Mouse (Mus musculus): Measurements from ENCODE around the gene Dctn5. TPM values are rescaled to one million over a fixed set of nuclear protein-coding genes. Genes with fewer than 3 reads are reported as not detected.

Dctn5 gene
- total RNA-seq (2017) = 61.3 to 87.9 TPM (median 69.1 TPM) in 3 replicates

DNA sequence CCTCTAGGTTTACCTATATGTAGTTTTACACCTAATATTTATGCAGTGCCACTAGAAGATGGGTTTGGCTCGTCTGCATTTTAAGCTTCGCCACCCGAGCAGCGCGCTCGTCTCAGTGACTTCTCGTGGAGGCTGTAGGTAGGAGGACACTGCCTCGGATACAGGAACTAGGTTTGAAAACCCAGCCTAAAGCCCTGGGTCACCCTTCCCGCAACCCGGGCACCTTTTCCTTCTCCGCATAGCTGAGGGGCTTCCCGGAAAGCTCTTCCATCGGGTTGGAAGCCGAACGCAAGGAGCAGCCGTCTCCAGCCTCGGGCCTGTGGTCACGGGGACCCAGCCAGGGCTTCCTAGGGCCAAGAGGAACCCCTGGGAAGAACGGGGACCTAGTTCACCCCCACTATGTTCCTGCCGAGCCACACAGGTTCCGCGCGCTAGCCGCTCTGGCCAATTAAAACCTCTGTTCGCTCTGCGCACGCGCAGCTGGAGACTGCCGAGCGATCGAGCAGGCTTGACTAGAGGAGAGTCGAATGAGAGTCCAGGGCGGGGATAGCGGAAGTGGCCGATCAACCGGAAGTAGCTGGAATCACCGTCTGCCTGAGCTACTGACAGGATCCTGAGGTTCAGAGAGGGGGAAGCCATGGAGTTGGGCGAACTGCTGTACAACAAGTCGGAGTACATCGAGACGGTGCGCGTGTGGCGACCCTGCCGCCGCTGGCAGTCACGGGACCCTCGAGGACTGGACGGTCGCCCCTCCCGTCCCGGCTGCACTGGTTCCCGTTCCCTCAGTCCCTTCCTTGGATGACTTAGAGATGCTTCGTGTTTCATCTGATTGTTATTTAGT lies at the start of gene Dctn5, which contains the start of gene Palb2:
Dctn5 (plus strand) TSS at position 545 of the 841 bp plus-strand sequence.
Palb2 (minus strand) TSS at position 489 of the 841 bp plus-strand sequence.
- peak; percentile 99 for ATAC-seq (replicated peaks; ENCODE audit: insufficient number of reproducible peaks, low FRiP score, low TSS enrichment, poor library complexity, severe bottlenecking)

GRCm38 (mm10) chr7:122087195-122087982 lies 45.5 kb upstream of the Dctn5 start:
- ATAC-seq (replicated peaks; ENCODE audit: insufficient number of reproducible peaks, low FRiP score, low TSS enrichment, poor library complexity, severe bottlenecking) = no peak

DNA sequence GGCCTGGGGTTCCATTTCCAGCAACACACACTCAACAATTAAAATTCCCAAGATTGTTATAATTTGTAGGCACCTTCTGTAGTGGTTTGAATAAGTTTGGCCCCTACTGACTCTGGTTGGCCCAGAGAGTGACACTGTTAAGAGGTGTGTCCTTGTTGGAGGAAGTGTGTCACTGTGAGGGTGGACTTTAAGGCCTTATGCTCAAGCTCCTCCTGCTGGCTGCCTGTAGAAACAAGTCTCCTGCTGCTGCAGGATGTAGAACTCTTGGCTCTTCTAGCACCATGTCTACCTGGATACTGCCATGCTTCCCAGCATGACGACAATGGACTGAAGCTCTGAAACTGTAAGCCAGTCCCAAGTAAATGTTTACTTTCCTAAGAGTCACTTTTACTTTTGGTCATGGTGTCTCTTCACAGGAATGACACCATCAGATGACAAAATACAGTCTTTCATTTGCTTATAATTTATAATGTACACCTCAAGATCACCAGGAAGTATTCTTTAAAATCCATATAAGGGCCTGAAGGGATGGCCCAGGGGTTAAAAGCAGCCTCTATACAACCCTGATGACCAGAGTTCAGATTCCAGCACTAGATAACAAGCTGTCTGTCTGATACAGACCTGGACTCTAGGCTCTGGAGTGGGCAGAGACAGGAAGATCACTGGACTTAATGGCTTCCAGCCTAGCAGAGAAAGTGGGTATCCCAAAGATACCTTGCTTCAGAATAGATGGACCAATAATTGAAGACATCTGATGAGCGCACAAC lies 38.1 kb upstream of the Dctn5 start:
- ATAC-seq (replicated peaks; ENCODE audit: insufficient number of reproducible peaks, low FRiP score, low TSS enrichment, poor library complexity, severe bottlenecking) = no peak

- ATAC-seq (replicated peaks; ENCODE audit: insufficient number of reproducible peaks, low FRiP score, low TSS enrichment, poor library complexity, severe bottlenecking) = no peak
These were observed 34.8 kb upstream of the Dctn5 start for GRCm38 (mm10) chr7:122098009-122098408.

- peak; percentile 72 for ATAC-seq (replicated peaks; ENCODE audit: insufficient number of reproducible peaks, low FRiP score, low TSS enrichment, poor library complexity, severe bottlenecking)
These were observed 33.6 kb upstream of the Dctn5 start for GRCm38 (mm10) chr7:122099222-122099621.

- peak; percentile 24; the same call in 1 of the 2 replicates for ATAC-seq (replicated peaks; ENCODE audit: insufficient number of reproducible peaks, low FRiP score, low TSS enrichment, poor library complexity, severe bottlenecking)
These were observed 31.7 kb upstream of the Dctn5 start for GRCm38 (mm10) chr7:122101014-122101746.

DNA sequence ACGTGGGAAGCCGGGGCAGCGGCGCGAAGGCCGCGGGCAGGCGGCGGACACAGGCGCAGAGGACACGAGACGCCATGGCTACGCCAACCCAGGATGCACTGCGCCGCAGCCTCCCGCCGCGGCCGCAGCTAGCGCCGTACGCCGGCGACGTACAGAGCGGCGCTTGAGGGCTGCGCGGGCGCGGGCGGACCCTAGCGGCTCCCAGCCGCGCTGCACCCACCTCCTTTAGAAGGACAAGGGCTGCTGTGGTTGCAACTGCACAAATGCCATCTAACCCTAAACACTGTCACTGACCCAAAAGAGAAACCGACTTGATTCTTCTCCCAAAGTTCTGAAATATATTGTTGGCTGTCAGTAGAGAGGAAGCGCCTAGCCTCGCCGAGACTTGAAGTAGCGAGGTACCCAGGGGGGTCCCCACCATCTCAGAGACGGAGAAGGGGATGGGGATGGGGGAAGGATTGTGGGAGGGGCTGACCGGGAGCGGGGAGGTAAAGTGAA lies 31.0 kb upstream of the Dctn5 start, which contains the start of gene Ndufab1:
Ndufab1 (minus strand) TSS at position 140 of the 498 bp plus-strand sequence.
- ATAC-seq (replicated peaks; ENCODE audit: insufficient number of reproducible peaks, low FRiP score, low TSS enrichment, poor library complexity, severe bottlenecking) = peak; percentile 87

- ATAC-seq (replicated peaks; ENCODE audit: insufficient number of reproducible peaks, low FRiP score, low TSS enrichment, poor library complexity, severe bottlenecking) = no peak
These were observed 24.6 kb upstream of the Dctn5 start for GRCm38 (mm10) chr7:122108206-122108605.

DNA sequence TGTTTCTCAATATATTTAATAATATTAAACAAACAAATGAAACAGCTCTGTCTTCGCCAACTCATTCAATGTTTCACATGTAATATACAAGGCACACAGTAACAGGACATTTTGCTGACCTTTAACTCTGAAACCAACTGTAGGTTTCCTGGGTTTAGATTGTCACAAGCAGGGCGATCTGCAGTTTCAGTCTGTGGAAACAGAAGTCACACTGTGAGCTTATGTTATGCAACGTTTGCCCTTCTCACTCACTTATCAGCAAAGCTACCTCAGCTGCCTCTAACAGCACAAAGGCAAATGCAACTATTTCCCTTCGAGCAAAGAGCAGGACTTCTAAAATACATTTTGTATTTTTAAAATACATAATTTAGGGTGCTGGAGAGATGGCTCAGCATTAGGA lies 9.3 kb upstream of the Dctn5 start:
- ATAC-seq (replicated peaks; ENCODE audit: insufficient number of reproducible peaks, low FRiP score, low TSS enrichment, poor library complexity, severe bottlenecking) = no peak

DNA sequence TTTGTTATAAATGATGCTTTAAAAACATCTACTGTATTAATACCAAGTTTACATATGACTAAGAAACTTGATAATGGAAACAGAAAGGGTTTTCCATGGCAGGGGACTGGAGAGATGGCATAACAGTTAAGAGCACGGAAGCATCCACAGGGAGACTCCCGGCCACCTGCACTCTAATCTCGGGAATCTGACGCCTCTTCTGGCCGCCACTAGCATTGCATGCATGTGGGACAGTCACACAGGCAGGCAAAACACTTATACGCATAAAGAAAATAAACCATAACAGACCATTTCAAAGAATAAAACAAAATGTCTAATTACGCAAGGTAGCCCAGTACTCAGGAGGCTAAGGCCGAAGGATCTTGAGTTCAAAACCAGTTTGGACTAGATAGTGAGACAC lies 7.2 kb upstream of the Dctn5 start:
- ATAC-seq (replicated peaks; ENCODE audit: insufficient number of reproducible peaks, low FRiP score, low TSS enrichment, poor library complexity, severe bottlenecking) = no peak

DNA sequence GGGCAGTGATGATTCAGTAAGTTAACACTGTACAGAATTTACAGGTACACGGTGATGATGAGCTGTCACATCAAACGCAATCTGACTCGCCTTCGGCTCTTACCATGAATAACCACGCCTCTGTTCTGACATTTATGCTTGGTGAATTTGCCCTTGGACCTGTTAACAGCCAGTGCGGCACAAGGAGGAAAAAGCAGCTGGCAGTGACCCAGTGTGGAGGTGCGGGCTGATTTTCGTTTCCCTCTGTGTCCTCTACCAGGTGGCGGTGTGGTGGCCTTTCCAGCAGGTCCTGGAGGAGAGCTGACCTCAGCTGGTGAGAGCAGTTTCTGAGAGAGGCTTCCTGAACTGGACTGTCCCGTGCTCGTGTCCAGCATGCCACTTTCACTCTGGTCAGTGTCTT lies 5.9 kb upstream of the Dctn5 start:
- ATAC-seq (replicated peaks; ENCODE audit: insufficient number of reproducible peaks, low FRiP score, low TSS enrichment, poor library complexity, severe bottlenecking) = no peak

GRCm38 (mm10) chr7:122131834-122132233 lies 1.0 kb upstream of the Dctn5 start:
- no peak for ATAC-seq (replicated peaks; ENCODE audit: insufficient number of reproducible peaks, low FRiP score, low TSS enrichment, poor library complexity, severe bottlenecking)

- no peak for ATAC-seq (replicated peaks; ENCODE audit: insufficient number of reproducible peaks, low FRiP score, low TSS enrichment, poor library complexity, severe bottlenecking)
These were observed 441 bp downstream of the Dctn5 start for GRCm38 (mm10) chr7:122133338-122133625.

DNA sequence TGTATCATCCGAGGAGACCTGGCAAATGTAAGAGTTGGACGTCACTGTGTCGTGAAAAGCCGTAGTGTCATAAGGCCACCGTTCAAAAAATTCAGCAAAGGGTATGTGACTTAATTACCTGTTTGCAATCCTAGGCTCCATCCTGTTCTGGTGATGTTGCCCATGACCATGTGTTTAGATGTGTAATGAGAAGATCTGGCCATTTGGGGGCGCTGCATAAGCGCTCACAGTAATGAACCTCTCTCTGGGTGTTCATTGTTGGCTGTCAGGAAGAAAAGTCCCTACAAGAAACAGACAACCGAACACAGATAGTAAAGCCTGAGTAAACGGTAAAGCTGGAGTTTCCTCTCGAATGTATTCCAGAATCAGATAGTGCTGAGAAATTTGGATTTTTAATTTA lies 2.2 kb downstream of the Dctn5 start:
- ATAC-seq (replicated peaks; ENCODE audit: insufficient number of reproducible peaks, low FRiP score, low TSS enrichment, poor library complexity, severe bottlenecking) = no peak

GRCm38 (mm10) chr7:122137071-122137470 lies 4.2 kb downstream of the Dctn5 start:
- no peak for ATAC-seq (replicated peaks; ENCODE audit: insufficient number of reproducible peaks, low FRiP score, low TSS enrichment, poor library complexity, severe bottlenecking)

DNA sequence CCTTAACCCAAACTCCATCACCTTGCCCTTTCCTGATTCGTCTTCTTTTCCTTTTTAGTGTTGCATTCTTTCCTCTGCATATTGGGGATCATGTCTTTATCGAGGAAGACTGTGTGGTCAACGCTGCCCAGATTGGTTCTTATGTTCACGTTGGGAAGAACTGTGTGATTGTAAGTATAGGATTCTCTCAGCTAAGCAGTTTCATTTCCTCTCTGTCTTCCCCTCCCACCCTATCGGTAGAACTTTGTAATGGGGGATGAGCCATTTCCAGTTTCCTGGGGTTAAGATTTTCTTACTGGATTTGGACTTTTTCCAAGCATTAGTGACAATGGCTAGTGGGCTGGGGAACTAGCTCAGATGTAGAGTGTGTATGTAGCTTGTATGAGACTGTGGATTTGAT lies 5.3 kb downstream of the Dctn5 start:
- ATAC-seq (replicated peaks; ENCODE audit: insufficient number of reproducible peaks, low FRiP score, low TSS enrichment, poor library complexity, severe bottlenecking) = no peak

DNA sequence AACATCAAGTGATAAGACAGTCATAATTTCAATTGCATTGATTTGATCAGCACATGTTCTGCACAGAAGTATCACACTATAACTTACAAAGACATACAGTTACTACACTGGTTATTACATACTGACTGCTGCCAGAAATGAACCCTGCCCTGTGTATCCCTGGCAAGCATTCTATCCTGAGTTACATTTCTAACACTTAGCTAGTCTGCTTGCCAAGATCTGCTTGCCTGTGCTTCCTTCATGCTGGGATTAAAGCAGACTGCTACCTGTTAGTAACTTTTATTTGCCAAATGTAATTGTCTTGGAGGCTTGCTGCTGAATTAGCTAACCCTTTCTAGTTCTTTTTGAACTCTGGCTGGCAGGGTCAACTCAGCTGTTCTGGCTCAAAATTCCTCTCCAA lies 8.2 kb downstream of the Dctn5 start:
- ATAC-seq (replicated peaks; ENCODE audit: insufficient number of reproducible peaks, low FRiP score, low TSS enrichment, poor library complexity, severe bottlenecking) = no peak

- no peak for ATAC-seq (replicated peaks; ENCODE audit: insufficient number of reproducible peaks, low FRiP score, low TSS enrichment, poor library complexity, severe bottlenecking)
These were observed 19.6 kb downstream of the Dctn5 start for GRCm38 (mm10) chr7:122152473-122152872.

Data from monocyte, adult 5-6 weeks (primary cell).